11 mouse cellular contexts compared by ENCODE assay signal in genomic region chr12:117789017-117789416, GRCm38 (mm10). TPM values are rescaled to one million over a fixed set of nuclear protein-coding genes. Genes with fewer than 3 reads are reported as not detected.
DNase-seq lines count a peak whose midpoint lies in the region; ATAC-seq and TF ChIP-seq lines count a peak whose summit lies in the region.
"Had no signal": no experiment of that assay in that cellular context is flagged by ENCODE, and none has a peak within 500 bp of the region (broad histone marks: within the 10 kb centered on the region; RNA-seq: fewer than 3 reads in every experiment).

No protein-coding gene starts in this region.

- intact Hi-C loops in gastrocnemius, postnatal 36 days (cut with DNase I), result no loop called here

- no peak for DNase-seq in heart, adult 18-20 months
- no peak for DNase-seq in stomach, postnatal 0 days (ENCODE audit: low spot score)
- no peak for DNase-seq in gastrocnemius, postnatal 36 days
- DNase-seq in gastrocnemius, adult 18-20 months (ENCODE audit: low spot score), result no peak
- no peak for DNase-seq in kidney, postnatal 25 days
- DNase-seq: right cerebral cortex, adult 18-20 months had no signal

- WGBS in heart, embryonic 11.5 days (ENCODE audit: insufficient replicate concordance), result 29% methylated on average over 7 of the region's 7 CpGs
- WGBS in stomach, embryonic 14.5 days, result 38% methylated on average over 7 of the region's 7 CpGs
- 51% methylated on average over 7 of the region's 7 CpGs for WGBS in stomach, postnatal 0 days
- WGBS in limb, embryonic 13.5 days, result 25% methylated on average over 7 of the region's 7 CpGs

- H3K4me3 ChIP-seq in heart, embryonic 11.5 days (ENCODE audit: low read depth, low read length), result no peak overlapping the region
- H3K4me3 ChIP-seq in stomach, embryonic 14.5 days (ENCODE audit: low read depth, low read length), result no peak overlapping the region
- H3K4me3 ChIP-seq in stomach, postnatal 0 days (ENCODE audit: low read depth, low read length), result no peak overlapping the region
- no peak overlapping the region for H3K4me3 ChIP-seq in limb, embryonic 13.5 days

- ATAC-seq in heart, embryonic 11.5 days (replicated peaks; ENCODE audit: insufficient number of reproducible peaks, low FRiP score, low TSS enrichment), result no peak
- ATAC-seq in stomach, embryonic 14.5 days (ENCODE audit: insufficient number of reproducible peaks, insufficient read depth, low FRiP score, low read depth), result no peak
- ATAC-seq in stomach, postnatal 0 days (ENCODE audit: low FRiP score, low TSS enrichment), result no peak
- no peak for ATAC-seq in limb, embryonic 13.5 days (ENCODE audit: low FRiP score, low read depth)
- ATAC-seq: CD4-positive, CD25-positive, alpha-beta regulatory T cell, adult 4 months; inflammation-experienced regulatory T-cells, adult 6 months had no signal

- no peak for TF ChIP-seq CTCF in stomach, postnatal 0 days (IDR thresholded peaks at IDR 0.05; ENCODE audit: low read depth)

- peak overlapping the region; percentile 62 for H3K4me2 ChIP-seq in heart, embryonic 11.5 days
- peak overlapping the region; percentile 43; the same call in 1 of the 2 replicates for H3K4me2 ChIP-seq in stomach, embryonic 14.5 days (replicated peaks; ENCODE audit: low read depth, low read length)
- H3K4me2 ChIP-seq in stomach, postnatal 0 days (replicated peaks; ENCODE audit: low read depth), result no peak overlapping the region
- peak overlapping the region; percentile 68 for H3K4me2 ChIP-seq in limb, embryonic 13.5 days (replicated peaks)

- TF ChIP-seq EP300 in stomach, postnatal 0 days (optimal IDR thresholded peaks at IDR 0.05), result no peak

- no peaks in the 10 kb centered on the region for H3K9me3 ChIP-seq in heart, embryonic 11.5 days (replicated peaks; ENCODE audit: control insufficient read depth, low read length)
- no peaks in the 10 kb centered on the region for H3K9me3 ChIP-seq in stomach, embryonic 14.5 days (ENCODE audit: control insufficient read depth, low read depth, low read length)
- H3K9me3 ChIP-seq in stomach, postnatal 0 days (ENCODE audit: control insufficient read depth, low read length), result no peaks in the 10 kb centered on the region
- H3K9me3 ChIP-seq in limb, embryonic 13.5 days, result no peaks in the 10 kb centered on the region

- H3K27ac ChIP-seq in heart, embryonic 11.5 days (ENCODE audit: low read depth, low read length), result no peak overlapping the region
- no peak overlapping the region for H3K27ac ChIP-seq in stomach, embryonic 14.5 days (ENCODE audit: low read length)
- H3K27ac ChIP-seq in stomach, postnatal 0 days (replicated peaks), result no peak overlapping the region
- H3K27ac ChIP-seq in limb, embryonic 13.5 days, result no peak overlapping the region

- H3K36me3 ChIP-seq in heart, embryonic 11.5 days (ENCODE audit: control insufficient read depth, insufficient read depth, low read length), result no peaks in the 10 kb centered on the region
- H3K36me3 ChIP-seq in stomach, embryonic 14.5 days (ENCODE audit: control insufficient read depth, insufficient read depth, low read length), result no peaks in the 10 kb centered on the region
- no peaks in the 10 kb centered on the region for H3K36me3 ChIP-seq in stomach, postnatal 0 days (ENCODE audit: control insufficient read depth, insufficient read depth, low read length)
- H3K36me3 ChIP-seq in limb, embryonic 13.5 days, result no peaks in the 10 kb centered on the region

- H3K9ac ChIP-seq in heart, embryonic 11.5 days (ENCODE audit: low read depth, low read length), result no peak overlapping the region
- no peak overlapping the region for H3K9ac ChIP-seq in stomach, embryonic 14.5 days (replicated peaks; ENCODE audit: low read depth, low read length)
- H3K9ac ChIP-seq in stomach, postnatal 0 days (ENCODE audit: low read length), result no peak overlapping the region
- H3K9ac ChIP-seq in limb, embryonic 13.5 days, result no peak overlapping the region

- peaks cover 2% of the 10 kb centered on the region; the same call in 1 of the 2 replicates for H3K27me3 ChIP-seq in heart, embryonic 11.5 days (ENCODE audit: control insufficient read depth, insufficient read depth, low read length)
- H3K27me3 ChIP-seq in stomach, embryonic 14.5 days (ENCODE audit: control insufficient read depth, insufficient read depth, low read length), result no peaks in the 10 kb centered on the region
- H3K27me3 ChIP-seq in stomach, postnatal 0 days (ENCODE audit: control insufficient read depth, insufficient read depth, low read length), result no peaks in the 10 kb centered on the region
- peaks cover 6% of the 10 kb centered on the region for H3K27me3 ChIP-seq in limb, embryonic 13.5 days

- H3K4me1 ChIP-seq in heart, embryonic 11.5 days (ENCODE audit: control insufficient read depth, insufficient read depth, low read length), result no peaks in the 10 kb centered on the region
- no peaks in the 10 kb centered on the region for H3K4me1 ChIP-seq in stomach, embryonic 14.5 days (ENCODE audit: control insufficient read depth, insufficient read depth, low read length)
- no peaks in the 10 kb centered on the region for H3K4me1 ChIP-seq in stomach, postnatal 0 days (replicated peaks; ENCODE audit: control insufficient read depth, insufficient read depth)
- H3K4me1 ChIP-seq in limb, embryonic 13.5 days, result peaks cover 9% of the 10 kb centered on the region

RNA-seq across cellular contexts. Expression of gene Cdca7l, which starts 15.1 kb away (rescaled TPM):
- polyA plus RNA-seq in heart, embryonic 11.5 days (2014; fragmentation: Nextera tagmentation; extraction: Ambion mirVana), result 17.5 and 17.9 TPM in 2 replicates
- under 1 TPM; 0.22 to 0.33 TPM for total RNA-seq in heart, adult 18-20 months (2021)
- 49.0 and 51.1 TPM in 2 replicates for polyA plus RNA-seq in stomach, embryonic 14.5 days (2014; fragmentation: Nextera tagmentation; extraction: Ambion mirVana)
- 15.1 and 15.7 TPM in 2 replicates for polyA plus RNA-seq in stomach, postnatal 0 days (2015; fragmentation: Nextera tagmentation; extraction: Ambion mirVana)
- polyA plus RNA-seq in limb, embryonic 13.5 days (2015; fragmentation: Nextera tagmentation; extraction: Ambion mirVana), result 32.4 and 32.7 TPM in 2 replicates
- total RNA-seq in gastrocnemius, postnatal 36 days (2021), result under 1 TPM; 0.20 to 0.27 TPM
- total RNA-seq in gastrocnemius, adult 18-20 months (2021), result under 1 TPM in 1 of 2 experiments, not detected in 1; 0.09 TPM
